ENCODE assay signal across 21 mouse cellular contexts in genomic region chr13:118208146-118208545, GRCm38 (mm10).
DNase-seq lines count a peak whose midpoint lies in the region; ATAC-seq and TF ChIP-seq lines count a peak whose summit lies in the region.
"Had no signal": no experiment of that assay in that cellular context is flagged by ENCODE, and none has a peak within 500 bp of the region (broad histone marks: within the 10 kb centered on the region; RNA-seq: fewer than 3 reads in every experiment).

No protein-coding gene starts in this region.

- no peak overlapping the region for H3ac ChIP-seq in myocyte (ENCODE audit: control insufficient read depth, insufficient read length)

- H3K27ac ChIP-seq in hindbrain, postnatal 0 days, result no peak overlapping the region
- H3K27ac ChIP-seq in hindbrain, embryonic 14.5 days, result no peak overlapping the region
- no peak overlapping the region for H3K27ac ChIP-seq in midbrain, postnatal 0 days (ENCODE audit: low read depth, low read length)
- H3K27ac ChIP-seq in midbrain, embryonic 14.5 days (replicated peaks; ENCODE audit: low read depth, low read length), result no peak overlapping the region
- H3K27ac ChIP-seq: embryonic facial prominence, embryonic 10.5 days; embryonic facial prominence, embryonic 12.5 days; forebrain, embryonic 13.5 days; forebrain, embryonic 15.5 days had no signal

- H3K79me2 ChIP-seq in myocyte (ENCODE audit: control insufficient read depth, insufficient read depth), result no peaks in the 10 kb centered on the region

- H3K27me3 ChIP-seq in hindbrain, postnatal 0 days (ENCODE audit: insufficient read depth, low read length), result no peaks in the 10 kb centered on the region
- H3K27me3 ChIP-seq in hindbrain, embryonic 14.5 days (ENCODE audit: control insufficient read depth, insufficient read depth, low read length), result no peaks in the 10 kb centered on the region
- no peaks in the 10 kb centered on the region for H3K27me3 ChIP-seq in midbrain, postnatal 0 days (ENCODE audit: insufficient read depth, low read length)
- H3K27me3 ChIP-seq in midbrain, embryonic 14.5 days (ENCODE audit: control insufficient read depth, insufficient read depth, low read length), result no peaks in the 10 kb centered on the region
- no peaks in the 10 kb centered on the region for H3K27me3 ChIP-seq in myocyte (ENCODE audit: control insufficient read depth, insufficient read depth, insufficient read length)
- H3K27me3 ChIP-seq: embryonic facial prominence, embryonic 12.5 days; forebrain, embryonic 13.5 days; forebrain, embryonic 15.5 days had no signal

- no peaks in the 10 kb centered on the region for H3K9me3 ChIP-seq in hindbrain, postnatal 0 days (ENCODE audit: low read length)
- H3K9me3 ChIP-seq in hindbrain, embryonic 14.5 days (ENCODE audit: control insufficient read depth, low read length), result no peaks in the 10 kb centered on the region
- H3K9me3 ChIP-seq in midbrain, postnatal 0 days (ENCODE audit: low read length), result no peaks in the 10 kb centered on the region
- H3K9me3 ChIP-seq in midbrain, embryonic 14.5 days (ENCODE audit: control insufficient read depth, low read length), result no peaks in the 10 kb centered on the region
- H3K9me3 ChIP-seq: embryonic facial prominence, embryonic 10.5 days; embryonic facial prominence, embryonic 12.5 days; forebrain, embryonic 13.5 days; forebrain, embryonic 15.5 days had no signal

- H3K4me2 ChIP-seq in hindbrain, postnatal 0 days (ENCODE audit: low read depth, low read length), result no peak overlapping the region
- no peak overlapping the region for H3K4me2 ChIP-seq in hindbrain, embryonic 14.5 days (replicated peaks)
- no peak overlapping the region for H3K4me2 ChIP-seq in midbrain, postnatal 0 days (ENCODE audit: low read depth, low read length, poor library complexity, severe bottlenecking)
- H3K4me2 ChIP-seq in midbrain, embryonic 14.5 days (ENCODE audit: low read length), result no peak overlapping the region
- no peak overlapping the region for H3K4me2 ChIP-seq in myocyte (ENCODE audit: low read depth)
- H3K4me2 ChIP-seq: embryonic facial prominence, embryonic 12.5 days; forebrain, embryonic 13.5 days; forebrain, embryonic 15.5 days had no signal

- TF ChIP-seq CTCF in hindbrain, postnatal 0 days (IDR thresholded peaks at IDR 0.05; ENCODE audit: low read depth), result no peak
- TF ChIP-seq CTCF in midbrain, postnatal 0 days (IDR thresholded peaks at IDR 0.05), result no peak

- H3K9ac ChIP-seq in hindbrain, postnatal 0 days (replicated peaks; ENCODE audit: low read length), result no peak overlapping the region
- no peak overlapping the region for H3K9ac ChIP-seq in hindbrain, embryonic 14.5 days
- no peak overlapping the region for H3K9ac ChIP-seq in midbrain, postnatal 0 days (replicated peaks; ENCODE audit: low read length, poor library complexity, severe bottlenecking)
- no peak overlapping the region for H3K9ac ChIP-seq in midbrain, embryonic 14.5 days (replicated peaks; ENCODE audit: low read length)
- H3K9ac ChIP-seq: embryonic facial prominence, embryonic 12.5 days; forebrain, embryonic 13.5 days; forebrain, embryonic 15.5 days; forebrain, postnatal 0 days had no signal

- TF ChIP-seq POLR2A in myocyte (IDR thresholded peaks at IDR 0.05; ENCODE audit: insufficient read length, low read depth), result no peak

- H3K4me1 ChIP-seq in hindbrain, postnatal 0 days (ENCODE audit: insufficient read depth, low read length), result no peaks in the 10 kb centered on the region
- no peaks in the 10 kb centered on the region for H3K4me1 ChIP-seq in hindbrain, embryonic 14.5 days (replicated peaks; ENCODE audit: control insufficient read depth, insufficient read depth, low read length)
- no peaks in the 10 kb centered on the region for H3K4me1 ChIP-seq in midbrain, postnatal 0 days (ENCODE audit: insufficient read depth, low read length)
- H3K4me1 ChIP-seq in midbrain, embryonic 14.5 days (ENCODE audit: control insufficient read depth, insufficient read depth, low read length), result no peaks in the 10 kb centered on the region
- H3K4me1 ChIP-seq: embryonic facial prominence, embryonic 10.5 days; embryonic facial prominence, embryonic 12.5 days; forebrain, embryonic 13.5 days; forebrain, embryonic 15.5 days had no signal

- ATAC-seq in hindbrain, postnatal 0 days, result no peak
- ATAC-seq in hindbrain, embryonic 14.5 days (ENCODE audit: low FRiP score), result no peak
- no peak for ATAC-seq in midbrain, postnatal 0 days (ENCODE audit: low FRiP score)
- ATAC-seq in midbrain, embryonic 14.5 days (ENCODE audit: low FRiP score, low TSS enrichment), result no peak
- ATAC-seq: activated CD4-positive, CD25-positive, alpha-beta regulatory T cell, adult 4 months; forebrain, embryonic 13.5 days; forebrain, embryonic 15.5 days; forebrain, postnatal 0 days; Patski had no signal

- H3K4me3 ChIP-seq in hindbrain, postnatal 0 days (ENCODE audit: low read length), result no peak overlapping the region
- no peak overlapping the region for H3K4me3 ChIP-seq in hindbrain, embryonic 14.5 days (replicated peaks; ENCODE audit: low read length)
- H3K4me3 ChIP-seq in midbrain, postnatal 0 days (ENCODE audit: low read depth, low read length), result no peak overlapping the region
- no peak overlapping the region for H3K4me3 ChIP-seq in midbrain, embryonic 14.5 days (replicated peaks; ENCODE audit: low read depth, low read length)
- H3K4me3 ChIP-seq in myocyte, result no peak overlapping the region
- H3K4me3 ChIP-seq: embryonic facial prominence, embryonic 10.5 days; embryonic facial prominence, embryonic 12.5 days; forebrain, embryonic 13.5 days; forebrain, embryonic 15.5 days had no signal

- peak; percentile 51 to 65 for DNase-seq in cerebellum, postnatal 10 days
- no peak for DNase-seq in cerebellum, postnatal 25 days
- peak; percentile 10 for DNase-seq in hindbrain, postnatal 0 days (ENCODE audit: low spot score)
- no peak for DNase-seq in hindbrain, embryonic 14.5 days (ENCODE audit: low spot score)
- peak; percentile 9 for DNase-seq in midbrain, postnatal 0 days (ENCODE audit: low spot score)
- no peak for DNase-seq in midbrain, embryonic 14.5 days
- DNase-seq in kidney, adult 18-20 months, result no peak
- DNase-seq: adrenal gland, adult 8-10 months; adrenal gland, postnatal 14 days; adrenal gland, postnatal 36 days; cerebellum, adult 18-20 months; cerebellum, adult 8-10 months; cerebellum, adult 9-11 months; forebrain, postnatal 0 days had no signal

- no peaks in the 10 kb centered on the region for H3K36me3 ChIP-seq in hindbrain, postnatal 0 days (ENCODE audit: insufficient read depth, low read length)
- H3K36me3 ChIP-seq in hindbrain, embryonic 14.5 days (replicated peaks; ENCODE audit: control insufficient read depth, insufficient read depth), result no peaks in the 10 kb centered on the region
- H3K36me3 ChIP-seq in midbrain, postnatal 0 days (ENCODE audit: insufficient read depth, low read length), result no peaks in the 10 kb centered on the region
- no peaks in the 10 kb centered on the region for H3K36me3 ChIP-seq in midbrain, embryonic 14.5 days (ENCODE audit: control insufficient read depth, insufficient read depth, low read length)
- no peaks in the 10 kb centered on the region for H3K36me3 ChIP-seq in myocyte (ENCODE audit: control insufficient read depth, insufficient read depth)
- H3K36me3 ChIP-seq: embryonic facial prominence, embryonic 10.5 days; embryonic facial prominence, embryonic 12.5 days; forebrain, embryonic 15.5 days had no signal

TF ChIP-seq in myocyte, 11 proteins besides CTCF, POLR2A, EP300 and RAD21:
- TF ChIP-seq E2F4 (IDR thresholded peaks at IDR 0.05; ENCODE audit: insufficient read depth) (no peak), TCF12 (IDR thresholded peaks at IDR 0.05; ENCODE audit: insufficient read depth, poor library complexity, severe bottlenecking) (peak; percentile 10), REST (IDR thresholded peaks at IDR 0.05; ENCODE audit: insufficient read depth, insufficient read length) (no peak), TCF3 (IDR thresholded peaks at IDR 0.05; ENCODE audit: insufficient read length, low read depth) (no peak), MYOD1 (IDR thresholded peaks at IDR 0.05; ENCODE audit: control insufficient read depth in 1 of 3, insufficient read length in 2 of 3, low read depth in 2 of 3) (peak in 2 of 3 experiments; percentile 48 to 81), MYOG (IDR thresholded peaks at IDR 0.05; ENCODE audit: control insufficient read depth in 1 of 3, insufficient read depth in 1 of 3, insufficient read length in 2 of 3, low read depth in 2 of 3) (peak in 1 of 3 experiments; percentile 60)

Comparison
In these comparisons a context has a peak if more than half of its experiments do, and no peak if none do; other contexts are left out.
1. DNase-seq: peak in cerebellum, postnatal 10 days (2 of 2), hindbrain, postnatal 0 days (single experiment) and midbrain, postnatal 0 days (single experiment); none in cerebellum, postnatal 25 days (0 of 2), hindbrain, embryonic 14.5 days (single experiment), midbrain, embryonic 14.5 days (single experiment) and kidney, adult 18-20 months (single experiment).